Mouse (Mus musculus) midbrain, embryonic 13.5 days (tissue): ENCODE measurements around the gene Crebl2. TPM values are rescaled to one million over a fixed set of nuclear protein-coding genes. Genes with fewer than 3 reads are reported as not detected.

ENCODE experiments used
- ATAC-seq: fragments of 200-750 bp; cut with Nextera tagmentation; 2 replicates; pipeline ENCODE4 v1.8.0; 2017; ENCODE audit warnings: mild to moderate bottlenecking, moderate TSS enrichment, moderate library complexity
- H3K27ac ChIP-seq: fragments of 300-500 bp; sonication (generic); 2 replicates; pipeline ENCODE4 v1.5.1; 2015; ENCODE audit warnings: inconsistent platforms, mild to moderate bottlenecking, moderate library complexity
- H3K27me3 ChIP-seq: fragments of 300-500 bp; sonication (generic); 2 replicates; pipeline ENCODE4 v1.6.1; 2015; ENCODE audit warnings: mild to moderate bottlenecking, inconsistent platforms
- H3K36me3 ChIP-seq: fragments of 300-500 bp; sonication (generic); 2 replicates; pipeline ENCODE4 v1.6.1; 2015; ENCODE audit warnings: mild to moderate bottlenecking, inconsistent platforms
- H3K4me1 ChIP-seq: fragments of 300-500 bp; sonication (generic); replicated peaks from 2 replicates; pipeline ENCODE4 v1.6.1; 2015; ENCODE audit warnings: inconsistent platforms
- H3K4me2 ChIP-seq: fragments of 300-500 bp; sonication (generic); replicated peaks from 2 replicates; pipeline ENCODE4 v1.6.1; 2015; ENCODE audit warnings: moderate library complexity, mild to moderate bottlenecking, inconsistent platforms
- H3K4me3 ChIP-seq: fragments of 300-500 bp; sonication (generic); replicated peaks from 2 replicates; pipeline ENCODE4 v1.5.1; 2015; ENCODE audit warnings: mild to moderate bottlenecking, inconsistent platforms
- H3K9ac ChIP-seq: fragments of 300-500 bp; sonication (generic); replicated peaks from 2 replicates; pipeline ENCODE4 v1.6.1; 2015; ENCODE audit warnings: mild to moderate bottlenecking, inconsistent platforms
- H3K9me3 ChIP-seq: fragments of 300-500 bp; sonication (generic); 2 replicates; pipeline ENCODE4 v1.6.1; 2016; ENCODE audit warnings: mild to moderate bottlenecking, inconsistent platforms
- WGBS: fragments of 180-500 bp; shearing (Covaris S2); methylation state at CpG from one replicate; pipeline ENCODE4 v1.1.7; 2015; 5-methylcytosine and 5-hydroxymethylcytosine counted together
- polyA plus RNA-seq: library from polyadenylated mRNA; unstranded; fragments of >200 nt; fragmentation: Nextera tagmentation; extraction: Ambion mirVana; gene quantifications from 2 replicates; pipeline ENCODE4 v1.2.1, GENCODE M21; 2015

The Crebl2 gene
- polyA plus RNA-seq, 1 experiment from 2014 or later, result 3.7 TPM

DNA sequence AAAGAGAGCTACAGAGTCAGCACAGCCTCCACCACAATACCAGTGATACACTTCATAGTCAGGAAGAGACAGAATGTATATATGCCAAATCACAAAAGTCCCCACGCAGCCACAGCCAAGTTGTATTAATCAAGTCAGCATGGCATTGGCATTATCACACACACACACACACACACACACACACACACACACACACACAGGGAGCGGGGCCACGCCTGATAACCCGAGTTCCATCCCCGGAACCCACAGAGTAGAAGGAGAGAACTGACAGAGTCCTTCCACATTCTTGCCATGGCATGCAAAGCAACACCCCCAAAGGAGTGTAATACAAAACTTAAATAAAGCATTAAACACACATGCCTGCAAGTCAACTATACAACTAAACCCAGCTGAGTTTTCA, 49.6 kb downstream of the Crebl2 start:
- peaks cover 31% of the 10 kb centered on the region for H3K36me3 ChIP-seq
- H3K4me3 ChIP-seq, result no peak overlapping the region
- no peaks in the 10 kb centered on the region for H3K27me3 ChIP-seq
- no peak overlapping the region for H3K9ac ChIP-seq
- 92% methylated on average over 5 of the region's 5 CpGs for WGBS
- no peaks in the 10 kb centered on the region for H3K9me3 ChIP-seq
- ATAC-seq, result no peak
- no peak overlapping the region for H3K27ac ChIP-seq
- H3K4me1 ChIP-seq, result peaks cover 39% of the 10 kb centered on the region
- no peak overlapping the region for H3K4me2 ChIP-seq

DNA sequence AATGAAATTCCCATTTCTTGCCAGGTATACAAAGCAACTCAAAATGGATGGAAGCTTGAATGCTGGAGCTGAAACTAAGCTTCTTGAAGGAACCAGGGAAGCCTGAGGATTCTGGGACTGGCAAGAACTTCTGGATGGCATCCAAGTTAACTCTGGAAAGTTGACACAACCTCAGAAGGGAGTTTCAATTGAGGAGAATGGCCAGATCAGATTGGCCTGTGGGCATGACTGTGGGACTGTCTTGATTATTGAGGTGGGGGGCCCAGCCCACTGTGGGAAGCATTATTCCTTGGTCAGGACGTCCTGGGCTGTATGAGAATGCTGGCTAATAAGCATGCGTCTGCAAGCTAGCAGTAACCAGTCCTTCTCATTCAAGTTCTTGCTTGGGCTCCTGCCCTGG, 50.1 kb downstream of the Crebl2 start:
- peaks cover 44% of the 10 kb centered on the region for H3K4me1 ChIP-seq
- WGBS, result 59% methylated on average over 2 of the region's 2 CpGs
- H3K9ac ChIP-seq, result no peak overlapping the region
- H3K9me3 ChIP-seq, result no peaks in the 10 kb centered on the region
- H3K27ac ChIP-seq, result no peak overlapping the region
- peaks cover 28% of the 10 kb centered on the region for H3K36me3 ChIP-seq
- no peak overlapping the region for H3K4me3 ChIP-seq
- H3K27me3 ChIP-seq, result no peaks in the 10 kb centered on the region
- no peak for ATAC-seq
- H3K4me2 ChIP-seq, result no peak overlapping the region

DNA sequence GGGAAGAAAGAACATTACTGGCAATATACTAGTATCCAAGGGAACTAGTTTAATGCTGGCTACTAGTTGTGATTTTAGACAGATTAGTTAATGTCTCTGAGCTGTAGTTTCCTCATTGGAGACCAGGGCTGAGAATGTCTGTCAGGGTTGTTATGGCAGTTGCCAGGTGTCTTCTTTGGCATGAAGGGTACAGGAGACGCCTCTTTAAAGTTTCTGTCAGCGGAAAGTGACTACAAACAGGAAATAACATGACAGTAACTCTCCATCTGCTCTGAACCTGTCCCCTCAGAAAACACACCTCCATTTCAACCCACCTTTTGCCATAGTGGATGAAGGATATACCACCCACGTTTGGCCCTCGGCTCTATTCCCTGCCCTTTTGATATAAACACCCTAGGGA, 53.7 kb downstream of the Crebl2 start:
- Histone ChIP-seq H3K4me3 (no peak overlapping the region), H3K9me3 (no peaks in the 10 kb centered on the region), H3K9ac (peak overlapping the region; percentile 24; the same call in 1 of the 2 replicates), H3K27ac (no peak overlapping the region), H3K36me3 (peaks cover 13% of the 10 kb centered on the region), H3K4me2 (no peak overlapping the region), H3K4me1 (peaks cover 71% of the 10 kb centered on the region), H3K27me3 (no peaks in the 10 kb centered on the region)
- 89% methylated on average over 4 of the region's 4 CpGs for WGBS
- no peak for ATAC-seq

DNA sequence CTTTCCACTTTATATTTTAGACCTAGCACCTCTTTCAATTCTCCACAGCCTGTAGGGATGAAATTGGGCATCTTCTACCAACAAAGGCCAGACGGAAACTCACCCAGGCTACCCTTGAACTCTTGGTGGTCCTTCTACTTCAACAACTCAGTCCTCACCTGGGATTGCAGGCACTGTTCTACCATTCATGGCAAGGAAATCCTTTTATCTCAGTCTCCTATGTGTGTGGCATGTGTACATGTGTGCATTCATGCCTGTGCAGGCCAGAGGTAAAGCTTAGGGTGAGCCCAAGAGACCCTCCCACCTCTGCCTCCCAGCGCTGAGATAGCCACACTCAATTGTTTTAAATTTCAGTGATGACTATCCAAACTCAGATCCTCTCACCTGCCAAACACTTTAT, 55.6 kb downstream of the Crebl2 start:
- Histone ChIP-seq H3K27me3 (no peaks in the 10 kb centered on the region), H3K4me2 (peak overlapping the region; percentile 73), H3K4me3 (peak overlapping the region; percentile 57), H3K27ac (no peak overlapping the region), H3K9me3 (no peaks in the 10 kb centered on the region), H3K9ac (peak overlapping the region; percentile 82), H3K4me1 (peaks cover 72% of the 10 kb centered on the region), H3K36me3 (peaks cover 13% of the 10 kb centered on the region)
- ATAC-seq, result no peak
- 95% methylated on average over 2 of the region's 2 CpGs for WGBS

DNA sequence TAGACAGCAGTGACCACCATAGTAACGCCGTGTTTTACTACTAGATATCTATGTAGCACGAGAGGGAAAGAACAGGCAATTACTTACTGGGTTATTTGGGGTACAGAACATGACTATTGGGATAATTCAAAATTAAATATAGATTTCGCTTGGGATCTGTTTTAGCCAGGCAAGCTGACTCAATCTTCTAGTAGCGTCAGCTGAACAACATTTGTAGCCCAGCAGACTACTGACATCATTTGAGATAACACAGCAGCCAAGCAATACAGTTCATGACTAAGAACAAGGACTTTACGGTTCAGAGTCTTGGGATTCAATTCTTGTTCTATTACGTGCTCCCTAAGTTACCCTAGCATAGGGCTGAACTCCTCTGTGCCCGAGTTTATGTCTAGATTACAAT, 56.5 kb downstream of the Crebl2 start:
- Histone ChIP-seq H3K36me3 (peaks cover 13% of the 10 kb centered on the region), H3K4me3 (peak overlapping the region; percentile 57), H3K4me1 (peaks cover 62% of the 10 kb centered on the region), H3K4me2 (peak overlapping the region; percentile 73), H3K9ac (peak overlapping the region; percentile 82), H3K27me3 (no peaks in the 10 kb centered on the region), H3K27ac (peak overlapping the region; percentile 92), H3K9me3 (no peaks in the 10 kb centered on the region)
- 75% methylated on average over 8 of the region's 8 CpGs for WGBS
- ATAC-seq, result no peak

DNA sequence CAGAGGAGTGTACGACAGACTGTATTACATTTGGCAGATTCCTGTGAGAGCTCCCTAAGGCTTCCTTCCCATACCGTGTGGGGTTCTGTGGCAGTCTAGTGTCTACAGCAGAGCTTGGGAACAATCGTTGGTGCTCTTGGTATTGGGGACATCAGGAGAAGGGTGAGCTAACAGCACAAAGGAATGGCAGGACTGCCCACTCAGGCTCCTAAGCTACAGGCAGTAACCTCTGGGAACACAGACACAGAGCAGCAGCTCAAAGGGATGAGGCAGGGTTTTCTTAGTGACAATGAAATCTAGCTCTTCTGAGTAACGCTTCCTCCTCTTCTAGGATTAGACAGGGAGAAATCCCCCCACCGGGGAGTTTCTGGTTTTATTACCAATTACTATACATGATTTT, 57.1 kb downstream of the Crebl2 start:
- peaks cover 9% of the 10 kb centered on the region for H3K36me3 ChIP-seq
- peak overlapping the region; percentile 57 for H3K4me3 ChIP-seq
- peak overlapping the region; percentile 92 for H3K27ac ChIP-seq
- peak overlapping the region; percentile 82 for H3K9ac ChIP-seq
- WGBS, result 5% methylated on average over 5 of the region's 5 CpGs
- peak; percentile 32; the same call in 1 of the 2 replicates for ATAC-seq
- H3K4me1 ChIP-seq, result peaks cover 59% of the 10 kb centered on the region
- peak overlapping the region; percentile 73 for H3K4me2 ChIP-seq
- no peaks in the 10 kb centered on the region for H3K9me3 ChIP-seq
- H3K27me3 ChIP-seq, result no peaks in the 10 kb centered on the region

DNA sequence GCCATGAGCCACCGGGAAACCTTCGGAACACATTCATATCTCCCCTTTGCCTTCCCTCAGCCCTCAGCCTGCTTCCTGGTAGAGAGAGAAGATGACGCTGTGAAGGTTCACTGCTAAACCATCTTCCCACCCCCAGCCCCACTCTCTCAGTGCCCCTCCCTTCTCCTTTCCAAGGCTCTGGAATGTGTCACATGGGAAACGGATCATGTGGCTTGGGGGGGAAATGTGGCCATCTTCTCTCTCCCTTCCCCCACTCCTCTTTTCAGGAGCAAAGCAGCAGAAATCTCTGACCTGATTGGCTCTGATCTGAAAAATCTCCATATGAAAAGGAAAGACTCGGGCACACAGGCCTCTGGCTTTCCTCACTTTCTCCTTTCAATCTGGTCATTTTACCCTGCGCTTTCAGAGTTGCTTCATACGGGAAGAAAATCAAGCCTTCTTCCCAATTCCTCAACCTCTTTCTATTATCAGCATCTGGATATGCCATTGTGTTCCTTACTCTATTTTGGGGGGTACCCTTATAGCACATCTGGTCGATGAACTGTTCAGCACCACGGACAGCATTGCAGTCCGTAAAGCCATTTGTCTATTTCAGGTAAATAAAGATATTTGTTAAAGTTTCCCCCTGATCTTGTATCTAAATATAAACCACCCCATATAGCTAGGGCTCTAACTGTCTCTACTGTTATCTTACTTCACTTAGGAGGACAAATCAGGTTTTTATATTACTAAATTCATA, 57.9 kb downstream of the Crebl2 start:
- WGBS, result 2% methylated on average over 10 of the region's 10 CpGs
- Histone ChIP-seq H3K36me3 (peaks cover under 1% of the 10 kb centered on the region; the same call in 1 of the 2 replicates), H3K27ac (peak overlapping the region; percentile 92), H3K4me3 (peak overlapping the region; percentile 57), H3K27me3 (no peaks in the 10 kb centered on the region), H3K9me3 (no peaks in the 10 kb centered on the region), H3K4me1 (peaks cover 55% of the 10 kb centered on the region), H3K4me2 (peak overlapping the region; percentile 73), H3K9ac (peak overlapping the region; percentile 82)
- peak; percentile 87 for ATAC-seq

DNA sequence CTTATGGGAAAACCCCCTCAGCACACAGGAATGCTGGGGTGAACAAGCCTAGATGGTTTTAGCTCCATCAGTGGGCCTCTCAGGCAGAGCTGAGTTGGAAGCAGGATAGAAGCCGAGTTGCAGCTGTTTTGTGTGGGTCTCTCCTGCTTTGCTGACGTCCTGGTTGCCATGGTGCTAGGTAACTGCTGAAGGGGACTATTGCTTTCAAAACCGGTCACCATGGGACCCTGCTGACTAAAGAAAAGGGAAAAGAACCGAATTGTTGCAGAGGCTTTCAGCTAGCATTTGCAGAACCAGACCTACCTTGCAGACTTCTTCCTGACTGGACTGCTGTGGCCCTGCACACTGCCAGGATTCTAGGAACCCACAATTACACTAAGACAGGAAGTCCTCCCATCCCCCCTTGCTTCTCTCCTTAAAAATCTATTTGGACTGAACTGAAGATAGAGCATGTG, 58.6 kb downstream of the Crebl2 start:
- WGBS, result 1% methylated on average over 4 of the region's 4 CpGs
- H3K36me3 ChIP-seq, result no peaks in the 10 kb centered on the region; the same call in 1 of the 2 replicates
- peak overlapping the region; percentile 51 for H3K9ac ChIP-seq
- H3K9me3 ChIP-seq, result no peaks in the 10 kb centered on the region
- peak overlapping the region; percentile 73 for H3K4me2 ChIP-seq
- H3K4me3 ChIP-seq, result peak overlapping the region; percentile 57
- H3K27ac ChIP-seq, result peak overlapping the region; percentile 92
- peak; percentile 79 for ATAC-seq
- peaks cover 51% of the 10 kb centered on the region for H3K4me1 ChIP-seq
- H3K27me3 ChIP-seq, result no peaks in the 10 kb centered on the region

DNA sequence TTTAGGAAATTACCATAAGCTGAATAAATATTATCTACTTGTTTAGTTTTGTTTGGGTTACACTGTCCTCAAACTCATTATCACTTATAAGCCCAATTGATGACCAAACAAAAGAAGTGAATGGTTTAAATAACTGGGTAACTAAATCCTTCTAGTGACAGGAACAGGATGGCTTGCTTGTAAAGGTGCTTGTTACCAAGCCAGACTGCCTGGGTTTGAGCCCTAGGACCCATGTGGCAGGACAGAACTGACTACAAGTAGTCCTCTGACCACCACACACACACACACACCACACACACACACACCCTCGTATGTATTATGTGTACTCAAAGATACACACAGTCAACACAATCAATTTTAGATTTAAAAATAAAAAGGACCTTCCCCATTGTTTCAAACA, 59.8 kb downstream of the Crebl2 start:
- Histone ChIP-seq H3K36me3 (no peaks in the 10 kb centered on the region), H3K4me2 (no peak overlapping the region), H3K27me3 (no peaks in the 10 kb centered on the region), H3K4me3 (no peak overlapping the region), H3K27ac (peak overlapping the region; percentile 92), H3K9me3 (no peaks in the 10 kb centered on the region), H3K9ac (no peak overlapping the region), H3K4me1 (peaks cover 39% of the 10 kb centered on the region)
- ATAC-seq, result no peak
- 72% methylated on average over 1 of the region's 1 CpGs for WGBS

DNA sequence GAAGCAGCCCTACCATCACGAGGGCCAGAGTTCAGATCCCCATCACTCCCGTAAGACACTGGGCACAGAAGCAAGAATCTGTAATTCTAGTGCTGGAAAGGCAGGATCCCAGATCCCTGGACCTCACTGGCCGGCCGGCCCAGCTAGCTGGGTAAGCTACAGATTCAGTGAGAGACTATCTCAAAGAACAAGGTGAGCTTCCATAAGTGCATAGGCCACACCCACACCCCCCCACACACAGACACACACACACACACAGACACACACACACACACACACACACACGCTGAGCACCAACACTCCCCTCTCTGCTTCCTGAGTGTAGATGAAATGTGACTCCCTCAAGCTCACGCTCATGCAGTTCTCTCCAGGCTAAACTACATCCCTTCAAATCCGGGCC, 60.5 kb downstream of the Crebl2 start:
- no peaks in the 10 kb centered on the region for H3K9me3 ChIP-seq
- H3K4me1 ChIP-seq, result peaks cover 32% of the 10 kb centered on the region
- ATAC-seq, result no peak
- 87% methylated on average over 7 of the region's 7 CpGs for WGBS
- H3K27me3 ChIP-seq, result no peaks in the 10 kb centered on the region
- H3K9ac ChIP-seq, result no peak overlapping the region
- H3K4me2 ChIP-seq, result no peak overlapping the region
- no peak overlapping the region for H3K27ac ChIP-seq
- no peak overlapping the region for H3K4me3 ChIP-seq
- H3K36me3 ChIP-seq, result no peaks in the 10 kb centered on the region

DNA sequence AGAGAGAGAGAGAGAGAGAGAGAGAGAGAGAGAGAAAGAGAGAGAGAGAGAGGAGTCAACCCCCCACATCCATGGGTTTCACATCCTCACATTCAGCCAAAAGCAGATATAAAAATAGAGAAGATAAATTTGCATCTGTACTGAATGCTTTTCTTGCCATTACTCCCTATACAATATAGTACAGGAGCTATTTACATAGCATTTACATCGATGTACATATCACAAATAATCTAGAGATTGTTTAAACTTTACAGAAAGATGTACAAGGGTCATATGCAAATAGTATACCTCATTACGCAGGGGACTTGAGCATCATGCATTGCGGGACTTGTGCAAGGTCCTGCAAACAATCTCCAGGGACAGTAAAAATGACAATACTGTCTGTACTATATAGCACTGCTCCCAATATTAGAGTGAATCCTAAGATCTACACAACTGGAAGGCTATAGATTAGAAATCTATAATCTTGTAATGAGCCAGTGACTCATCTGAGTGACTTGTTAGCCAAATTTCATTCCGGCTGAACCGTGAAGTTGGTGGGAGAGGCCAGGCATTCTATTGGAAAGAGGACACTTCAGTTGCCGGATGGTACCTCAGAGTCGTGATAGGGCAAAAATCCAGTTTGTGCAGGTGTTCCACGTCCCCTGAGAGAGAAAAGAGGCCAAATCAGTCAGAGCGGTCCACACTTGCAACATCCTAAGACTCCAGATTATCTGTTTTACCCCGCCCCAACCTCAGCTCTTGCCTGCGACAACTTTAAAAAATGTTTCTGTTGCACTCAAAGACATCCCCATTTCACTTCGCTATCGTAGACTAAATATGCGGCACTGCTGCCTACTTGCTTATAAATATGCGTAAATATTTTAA, 66.8 kb downstream of the Crebl2 start:
- H3K27ac ChIP-seq, result no peak overlapping the region
- H3K27me3 ChIP-seq, result no peaks in the 10 kb centered on the region
- peaks cover 18% of the 10 kb centered on the region for H3K4me1 ChIP-seq
- peak overlapping the region; percentile 59 for H3K4me3 ChIP-seq
- peak overlapping the region; percentile 83 for H3K9ac ChIP-seq
- H3K4me2 ChIP-seq, result peak overlapping the region; percentile 77
- WGBS, result 55% methylated on average over 15 of the region's 15 CpGs
- no peaks in the 10 kb centered on the region for H3K36me3 ChIP-seq
- ATAC-seq, result no peak
- H3K9me3 ChIP-seq, result no peaks in the 10 kb centered on the region

DNA sequence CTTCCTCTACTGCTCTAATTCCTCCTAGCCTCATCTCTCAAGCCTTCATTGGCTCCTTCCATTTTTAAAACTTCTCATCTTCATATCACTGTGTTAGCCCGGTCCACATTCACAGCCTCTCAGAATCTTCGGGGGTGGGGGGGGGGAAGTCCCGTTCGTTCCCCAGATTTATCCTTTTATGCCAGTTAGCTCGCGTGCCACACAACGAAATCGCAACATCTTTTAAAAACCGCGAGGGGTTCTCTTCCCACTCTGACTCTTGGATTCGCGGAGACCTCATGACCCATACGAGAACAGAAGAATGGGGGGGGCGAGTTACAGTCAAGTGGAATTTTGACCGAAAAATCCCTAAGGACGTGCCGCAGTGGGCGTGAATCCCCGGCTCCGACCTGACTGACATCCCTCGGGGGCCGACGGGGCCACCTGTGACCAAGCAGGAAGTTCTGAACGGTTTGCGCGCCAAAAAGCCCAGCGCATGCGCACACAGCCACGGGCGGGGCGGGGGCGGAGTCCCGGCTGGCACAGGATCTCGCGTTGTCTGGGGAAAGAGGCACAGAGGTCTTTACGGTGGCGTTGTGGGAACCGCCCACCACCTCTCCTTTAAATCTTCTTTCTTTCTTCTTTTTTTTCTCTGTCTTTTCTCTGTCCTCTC, 67.6 kb downstream of the Crebl2 start:
- ATAC-seq, result peak; percentile 94
- Histone ChIP-seq H3K9ac (peak overlapping the region; percentile 83), H3K27ac (peak overlapping the region; percentile 100), H3K4me1 (peaks cover 18% of the 10 kb centered on the region), H3K36me3 (no peaks in the 10 kb centered on the region), H3K27me3 (no peaks in the 10 kb centered on the region), H3K9me3 (no peaks in the 10 kb centered on the region), H3K4me2 (peak overlapping the region; percentile 77), H3K4me3 (peak overlapping the region; percentile 59)
- WGBS, result 1% methylated on average over 38 of the region's 38 CpGs
